Mouse (Mus musculus) forebrain, postnatal 0 days (tissue): ENCODE measurements around the gene Casq1. TPM values are rescaled to one million over a fixed set of nuclear protein-coding genes. Genes with fewer than 3 reads are reported as not detected.

Experiments
- ATAC-seq: fragments of 200-750 bp; cut with Nextera tagmentation; 2 replicates; pipeline ENCODE4 v1.8.0; 2017; ENCODE audit warnings: mild to moderate bottlenecking, moderate library complexity
- DNase-seq: peaks from one replicate; pipeline ENCODE4 v3.0.0-alpha.2; 2015
- H3K27ac ChIP-seq: fragments of 300-500 bp; sonication (generic); 2 replicates; pipeline ENCODE4 v1.5.1; 2014; ENCODE audit warnings: low read depth, mild to moderate bottlenecking, antibody characterized with exemption, low read length, moderate library complexity, mixed read lengths
- H3K27me3 ChIP-seq: fragments of 300-500 bp; sonication (generic); 2 replicates; pipeline ENCODE4 v1.6.1; 2014; ENCODE audit warnings: mild to moderate bottlenecking, low read length, mixed read lengths; ENCODE audit not compliant: insufficient read depth
- H3K36me3 ChIP-seq: fragments of 300-500 bp; sonication (generic); 2 replicates; pipeline ENCODE4 v1.6.1; 2014; ENCODE audit warnings: mild to moderate bottlenecking, moderate library complexity; ENCODE audit not compliant: insufficient read depth
- H3K4me1 ChIP-seq: fragments of 300-500 bp; sonication (generic); 2 replicates; pipeline ENCODE4 v1.6.1; 2014; ENCODE audit warnings: antibody characterized with exemption; ENCODE audit not compliant: insufficient read depth
- H3K4me2 ChIP-seq: fragments of 300-500 bp; sonication (generic); 2 replicates; pipeline ENCODE4 v1.6.1; 2014; ENCODE audit warnings: low read depth, mild to moderate bottlenecking, moderate library complexity
- H3K4me3 ChIP-seq: fragments of 300-500 bp; sonication (generic); 2 replicates; pipeline ENCODE4 v1.5.1; 2014; ENCODE audit warnings: low read depth, low read length, mixed read lengths
- H3K9ac ChIP-seq: fragments of 300-500 bp; sonication (generic); 2 replicates; pipeline ENCODE4 v1.6.1; 2014; ENCODE audit warnings: mild to moderate bottlenecking
- H3K9me3 ChIP-seq: fragments of 300-500 bp; sonication (generic); 2 replicates; pipeline ENCODE4 v1.6.1; 2016; ENCODE audit warnings: low read length
- CTCF ChIP-seq: sonication (generic); IDR thresholded peaks from 2 replicates; pipeline ENCODE4 v1.5.1; 2016; ENCODE audit warnings: antibody characterized with exemption, control low read depth, low read depth
- WGBS: fragments of 180-500 bp; shearing (Covaris S2); extraction: QIAGEN DNeasy Blood & Tissue Kit; methylation state at CpG from one replicate; pipeline ENCODE4 v1.1.7; 2014; 5-methylcytosine and 5-hydroxymethylcytosine counted together
- polyA plus RNA-seq: library from polyadenylated mRNA; unstranded; fragments of >200 nt; fragmentation: Nextera tagmentation; extraction: Ambion mirVana; gene quantifications from 2 replicates; pipeline ENCODE4 v1.2.1, GENCODE M21; 2015
- total RNA-seq: library from RNA; depleted of rRNA; stranded (reverse); fragments of >200 nt; gene quantifications from 2 replicates; pipeline ENCODE4 v1.2.3, GENCODE M21; 2014

Gene Casq1
- total and polyA plus RNA-seq, 2 experiments from 2014 or later = 0.76 to 3.3 TPM

- ATAC-seq (no peak), DNase-seq (no peak)
- Histone ChIP-seq H3K27ac (no peak overlapping the region), H3K4me2 (no peak overlapping the region), H3K27me3 (no peaks in the 10 kb centered on the region), H3K4me3 (no peak overlapping the region), H3K9me3 (no peaks in the 10 kb centered on the region), H3K36me3 (peaks cover 79% of the 10 kb centered on the region), H3K9ac (no peak overlapping the region), H3K4me1 (no peaks in the 10 kb centered on the region)
- TF ChIP-seq CTCF = no peak
- 71% methylated on average over 8 of the region's 8 CpGs for WGBS
Observed at GRCm38 (mm10) chr1:172194435-172194834, 25.2 kb downstream of the Casq1 start.

DNA sequence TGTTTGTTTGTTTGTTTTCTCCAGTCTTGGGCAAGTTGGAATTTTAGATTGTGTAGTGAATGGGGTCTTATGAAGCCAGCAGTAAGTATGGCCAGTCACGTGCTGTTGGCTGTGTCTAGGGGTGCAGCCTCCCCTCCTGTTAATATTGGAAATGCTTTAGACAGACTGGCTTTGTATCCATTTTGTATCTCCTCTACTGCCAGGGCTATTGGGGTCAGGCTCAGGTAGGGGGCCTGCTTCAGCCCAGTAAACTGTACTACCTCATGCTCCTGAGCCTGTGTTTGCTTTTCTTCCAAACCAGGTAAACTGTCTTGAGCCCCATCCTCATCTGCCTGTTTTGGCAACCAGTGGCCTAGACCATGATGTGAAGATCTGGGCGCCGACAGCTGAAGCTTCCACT lies 27.5 kb downstream of the Casq1 start:
- no peak for TF ChIP-seq CTCF
- H3K4me2 ChIP-seq = no peak overlapping the region
- no peaks in the 10 kb centered on the region for H3K27me3 ChIP-seq
- H3K9me3 ChIP-seq = no peaks in the 10 kb centered on the region
- 83% methylated on average over 3 of the region's 3 CpGs for WGBS
- H3K4me1 ChIP-seq = no peaks in the 10 kb centered on the region
- H3K36me3 ChIP-seq = peaks cover 78% of the 10 kb centered on the region
- H3K9ac ChIP-seq = no peak overlapping the region
- H3K27ac ChIP-seq = no peak overlapping the region
- ATAC-seq (no peak), DNase-seq (no peak)
- no peak overlapping the region for H3K4me3 ChIP-seq

DNA sequence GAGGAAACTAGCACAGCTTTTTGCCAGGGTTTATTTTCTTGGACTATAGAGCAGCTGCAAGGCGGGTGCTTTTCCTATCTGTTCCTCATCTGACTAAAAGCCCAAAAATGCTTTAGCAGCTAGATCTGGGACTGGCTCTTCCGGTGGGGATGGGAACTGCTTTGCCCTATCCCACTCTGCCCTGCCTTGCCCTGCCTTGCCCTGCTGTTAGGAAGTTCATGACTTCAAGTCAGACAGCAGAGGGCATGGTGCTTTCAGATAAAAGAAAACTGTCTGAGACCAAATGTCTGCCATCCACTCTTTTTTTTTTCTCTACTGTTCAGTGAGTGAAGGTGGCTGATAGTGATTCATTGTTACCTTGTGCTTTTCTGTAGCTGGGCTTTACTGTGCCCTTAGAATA lies 28.1 kb downstream of the Casq1 start:
- Histone ChIP-seq H3K9ac (no peak overlapping the region), H3K4me1 (no peaks in the 10 kb centered on the region), H3K27me3 (no peaks in the 10 kb centered on the region), H3K9me3 (no peaks in the 10 kb centered on the region), H3K27ac (no peak overlapping the region), H3K36me3 (peaks cover 78% of the 10 kb centered on the region), H3K4me2 (no peak overlapping the region), H3K4me3 (no peak overlapping the region)
- DNase-seq (no peak), ATAC-seq (no peak)
- 82% methylated on average over 2 of the region's 2 CpGs for WGBS
- TF ChIP-seq CTCF = peak; percentile 21; the same call in 1 of the 2 replicates

DNA sequence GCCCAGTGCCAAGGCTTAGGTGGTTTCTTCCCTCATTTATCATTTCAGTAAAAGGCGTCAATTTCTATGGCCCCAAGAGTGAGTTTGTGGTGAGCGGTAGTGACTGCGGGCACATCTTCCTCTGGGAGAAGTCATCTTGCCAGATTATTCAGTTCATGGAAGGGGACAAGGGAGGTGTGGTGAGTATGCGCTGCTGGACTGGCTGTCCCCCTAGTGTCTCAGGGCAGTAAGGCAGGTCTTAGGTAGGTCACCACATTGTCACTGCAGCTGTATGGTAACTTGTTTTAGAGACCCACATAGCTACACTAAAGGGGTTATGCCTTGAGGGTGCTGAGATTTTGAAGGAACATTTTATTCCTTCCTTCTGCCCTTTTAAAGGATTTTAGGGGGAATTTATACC lies 30.8 kb downstream of the Casq1 start:
- Histone ChIP-seq H3K4me1 (no peaks in the 10 kb centered on the region), H3K27ac (no peak overlapping the region), H3K4me3 (no peak overlapping the region), H3K9me3 (no peaks in the 10 kb centered on the region), H3K4me2 (no peak overlapping the region), H3K36me3 (peaks cover 54% of the 10 kb centered on the region), H3K9ac (no peak overlapping the region), H3K27me3 (no peaks in the 10 kb centered on the region)
- peak; percentile 63 for TF ChIP-seq CTCF
- ATAC-seq (no peak), DNase-seq (no peak)
- whole genome bisulfite sequencing = 70% methylated on average over 4 of the region's 4 CpGs

DNA sequence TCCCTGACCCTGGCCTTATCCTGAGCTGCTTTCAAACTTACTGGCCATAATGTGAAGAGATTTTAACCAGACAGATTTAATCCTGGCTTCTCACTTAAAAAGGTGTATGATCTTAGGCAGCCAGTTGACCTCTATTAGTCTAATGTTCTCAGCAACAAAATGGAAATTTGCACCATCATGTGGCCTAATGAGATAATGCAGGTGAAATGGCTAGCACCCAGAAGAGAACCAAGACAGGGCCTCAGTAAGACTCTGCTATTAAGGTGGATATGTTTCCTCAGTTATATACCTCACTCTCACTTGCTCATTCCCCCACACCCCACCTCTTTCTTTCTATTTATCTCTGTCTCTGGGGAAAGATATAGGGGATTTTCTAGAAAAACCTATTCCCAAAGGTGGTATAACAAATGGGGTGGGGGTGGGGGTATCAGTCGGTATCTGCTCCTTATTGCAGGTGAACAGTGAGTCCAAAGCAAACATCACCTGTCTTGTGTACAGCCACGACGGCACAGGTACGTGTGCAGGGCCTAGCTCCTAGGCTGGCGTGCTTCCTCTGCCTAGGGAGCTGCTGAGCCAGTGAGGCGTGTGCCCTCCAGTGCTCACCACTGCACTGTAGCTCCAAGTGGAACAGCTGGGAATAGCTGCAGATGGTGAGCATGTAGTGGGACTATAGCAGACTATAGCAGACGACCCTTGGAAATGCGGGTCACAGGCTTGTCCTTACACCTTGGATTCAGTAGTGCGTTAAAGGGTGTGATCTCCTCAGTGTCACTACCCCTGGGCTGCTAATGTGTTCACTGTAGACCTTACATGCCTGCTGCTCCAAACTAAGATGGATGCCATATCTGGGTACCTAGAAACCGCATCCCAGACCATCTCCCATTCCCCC lies 33.0 kb downstream of the Casq1 start:
- H3K9ac ChIP-seq = no peak overlapping the region
- H3K27ac ChIP-seq = no peak overlapping the region
- no peaks in the 10 kb centered on the region for H3K27me3 ChIP-seq
- peaks cover 46% of the 10 kb centered on the region for H3K36me3 ChIP-seq
- DNase-seq = no peak
- no peaks in the 10 kb centered on the region for H3K9me3 ChIP-seq
- TF ChIP-seq CTCF = peak; percentile 44
- H3K4me2 ChIP-seq = no peak overlapping the region
- no peak overlapping the region for H3K4me3 ChIP-seq
- H3K4me1 ChIP-seq = no peaks in the 10 kb centered on the region
- ATAC-seq = no peak; the same call in 1 of the 2 replicates
- WGBS = 92% methylated on average over 10 of the region's 10 CpGs

DNA sequence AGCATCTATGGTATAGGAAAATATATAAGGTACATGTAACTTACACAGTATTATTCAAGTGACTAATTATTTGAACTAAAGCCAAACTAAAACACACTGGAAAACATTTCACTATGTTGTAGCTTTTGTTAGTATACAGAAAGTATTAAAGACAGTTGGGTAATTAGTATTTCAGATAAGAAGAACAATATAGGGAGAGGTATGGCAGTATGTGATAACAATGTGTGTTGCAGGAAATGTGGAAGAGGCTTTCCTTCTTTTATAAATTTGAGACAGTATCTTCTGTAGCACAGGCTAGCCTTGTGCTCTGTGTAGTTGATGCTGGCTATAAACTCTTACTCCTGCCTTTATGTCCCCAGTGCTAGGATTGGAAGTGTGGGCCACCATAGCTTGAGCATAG lies 35.8 kb downstream of the Casq1 start:
- Histone ChIP-seq H3K9ac (no peak overlapping the region), H3K27ac (no peak overlapping the region), H3K27me3 (no peaks in the 10 kb centered on the region), H3K9me3 (no peaks in the 10 kb centered on the region), H3K4me1 (no peaks in the 10 kb centered on the region), H3K36me3 (peaks cover 29% of the 10 kb centered on the region), H3K4me2 (no peak overlapping the region), H3K4me3 (no peak overlapping the region)
- ATAC-seq (no peak), DNase-seq (no peak)
- TF ChIP-seq CTCF = no peak

GRCm38 (mm10) chr1:172183056-172183455 lies 36.6 kb downstream of the Casq1 start:
- whole genome bisulfite sequencing = 98% methylated on average over 6 of the region's 6 CpGs
- Histone ChIP-seq H3K4me1 (no peaks in the 10 kb centered on the region), H3K27me3 (no peaks in the 10 kb centered on the region), H3K36me3 (peaks cover 25% of the 10 kb centered on the region), H3K27ac (no peak overlapping the region), H3K9ac (no peak overlapping the region), H3K4me3 (no peak overlapping the region), H3K9me3 (no peaks in the 10 kb centered on the region), H3K4me2 (no peak overlapping the region)
- TF ChIP-seq CTCF = no peak
- DNase-seq (no peak), ATAC-seq (no peak)
